Mouse (Mus musculus): ENCODE measurements around the gene Triobp.
"Not testable (repeated sequence)": the region's sequence is repeated elsewhere in the genome, so short reads cannot be mapped to it uniquely, and the experiment has no call there.

GRCm38 (mm10) chr15:79007836-79008235 is 60.3 kb downstream of the Triobp start:
- not testable (repeated sequence) for TF ChIP-seq TAL1, GATA1 (IDR thresholded peaks at IDR 0.05; ENCODE audit: low read length)

All from erythroblast, embryonic 14.5 days (primary cell).